Mouse (Mus musculus): ENCODE results near the gene Abr. TPM values are rescaled to one million over a fixed set of nuclear protein-coding genes. Genes with fewer than 3 reads are reported as not detected.

The Abr gene
- polyA plus RNA-seq, 1 experiment from 2014 or later = 41.4 TPM

DNA sequence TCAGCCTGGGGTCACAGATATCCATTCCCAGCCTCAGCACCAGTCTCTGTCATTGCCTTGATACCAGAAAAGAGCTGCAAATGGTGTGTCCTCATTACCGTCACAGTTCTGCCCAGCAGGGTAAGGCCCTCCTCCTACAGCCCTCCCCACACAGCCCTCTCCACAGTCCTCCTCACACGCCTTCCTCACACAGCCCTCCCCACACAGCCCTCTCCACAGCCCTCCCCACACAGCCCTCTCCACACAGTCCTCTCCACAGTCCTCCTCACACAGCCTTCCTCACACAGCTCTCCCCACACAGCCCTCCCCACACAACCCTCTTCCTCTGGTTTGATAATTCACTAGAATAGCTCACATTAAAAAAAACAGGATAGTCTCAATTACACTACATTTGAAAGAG, 7.9 kb upstream of the Abr start:
- no peaks in the 10 kb centered on the region for H3K4me1 ChIP-seq (ENCODE audit: control insufficient read depth, insufficient read depth, low read length)
- WGBS = 60% methylated on average over 2 of the region's 2 CpGs
- H3K4me3 ChIP-seq (ENCODE audit: low read depth, low read length) = no peak overlapping the region
- no peak overlapping the region for H3K27ac ChIP-seq (ENCODE audit: low read depth, low read length)
- H3K27me3 ChIP-seq (ENCODE audit: control insufficient read depth, insufficient read depth, low read length) = no peaks in the 10 kb centered on the region
- ATAC-seq (ENCODE audit: low FRiP score) (no peak), DNase-seq (ENCODE audit: low spot score, missing footprints) (no peak)
- no peaks in the 10 kb centered on the region for H3K36me3 ChIP-seq (ENCODE audit: control insufficient read depth, insufficient read depth, low read length)
- H3K4me2 ChIP-seq = no peak overlapping the region
- H3K9me3 ChIP-seq (ENCODE audit: control insufficient read depth, low read length) = no peaks in the 10 kb centered on the region
- H3K9ac ChIP-seq (ENCODE audit: low read length) = no peak overlapping the region

DNA sequence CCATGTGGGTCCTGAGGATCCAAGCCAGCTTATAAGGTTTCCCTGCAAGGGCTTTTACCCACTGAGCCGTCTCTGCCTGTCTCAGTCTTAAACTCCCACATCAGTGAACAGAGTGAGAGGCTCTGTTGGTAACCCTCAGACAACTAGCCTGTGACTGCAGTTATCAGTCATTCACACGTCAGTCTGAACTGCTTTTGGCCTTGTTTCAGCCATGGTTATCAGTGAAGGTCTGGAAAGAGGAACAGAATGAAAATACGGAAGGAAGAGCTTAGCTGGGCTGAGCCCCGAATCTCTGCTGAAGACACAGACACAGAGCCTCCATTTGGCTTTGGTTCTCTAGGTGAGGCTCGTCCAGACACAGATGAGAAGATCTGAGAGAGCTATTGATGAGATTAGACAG, 6.5 kb upstream of the Abr start:
- Histone ChIP-seq H3K9ac (ENCODE audit: low read length) (no peak overlapping the region), H3K27ac (ENCODE audit: low read depth, low read length) (no peak overlapping the region), H3K4me2 (no peak overlapping the region), H3K4me3 (ENCODE audit: low read depth, low read length) (no peak overlapping the region), H3K27me3 (ENCODE audit: control insufficient read depth, insufficient read depth, low read length) (no peaks in the 10 kb centered on the region; the same call in 1 of the 2 replicates), H3K9me3 (ENCODE audit: control insufficient read depth, low read length) (no peaks in the 10 kb centered on the region), H3K36me3 (ENCODE audit: control insufficient read depth, insufficient read depth, low read length) (no peaks in the 10 kb centered on the region), H3K4me1 (ENCODE audit: control insufficient read depth, insufficient read depth, low read length) (0 out of 2 replicates have a peak, but pooled peaks cover 3% of the 10 kb centered on the region)
- ATAC-seq (ENCODE audit: low FRiP score) = no peak
- DNase-seq (ENCODE audit: low spot score, missing footprints) = no peak
- WGBS = 70% methylated on average over 5 of the region's 5 CpGs

DNA sequence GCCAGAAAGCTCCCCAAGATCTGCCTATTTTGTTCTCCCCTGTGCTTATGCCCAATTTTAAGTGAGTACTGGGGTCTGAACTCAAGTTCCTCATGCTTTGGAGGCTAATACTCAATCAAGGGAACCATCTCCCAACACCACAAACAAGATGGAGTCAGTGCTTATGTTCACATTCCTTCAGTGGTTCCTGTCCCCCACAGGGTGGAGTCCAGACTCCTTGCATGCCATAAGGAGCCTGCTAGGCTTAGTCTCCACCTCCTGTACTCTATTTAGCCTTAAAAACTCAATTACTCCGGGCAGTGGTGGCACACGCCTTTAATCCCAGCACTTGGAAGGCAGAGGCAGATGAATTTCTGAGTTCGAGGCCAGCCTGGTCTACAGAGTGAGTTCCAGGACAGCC, 2.8 kb upstream of the Abr start:
- no peak for ATAC-seq (ENCODE audit: low FRiP score)
- no peaks in the 10 kb centered on the region for H3K9me3 ChIP-seq (ENCODE audit: control insufficient read depth, low read length)
- no peak overlapping the region for H3K4me2 ChIP-seq
- peaks cover 15% of the 10 kb centered on the region for H3K4me1 ChIP-seq (ENCODE audit: control insufficient read depth, insufficient read depth, low read length)
- peak; percentile 82 for DNase-seq (ENCODE audit: low spot score, missing footprints)
- no peak overlapping the region for H3K9ac ChIP-seq (ENCODE audit: low read length)
- H3K27me3 ChIP-seq (ENCODE audit: control insufficient read depth, insufficient read depth, low read length) = peaks cover 20% of the 10 kb centered on the region
- WGBS = 71% methylated on average over 3 of the region's 3 CpGs
- H3K4me3 ChIP-seq (ENCODE audit: low read depth, low read length) = no peak overlapping the region
- no peaks in the 10 kb centered on the region for H3K36me3 ChIP-seq (ENCODE audit: control insufficient read depth, insufficient read depth, low read length)
- H3K27ac ChIP-seq (ENCODE audit: low read depth, low read length) = no peak overlapping the region

- peak overlapping the region; percentile 63; the same call in 1 of the 2 replicates for H3K4me3 ChIP-seq (ENCODE audit: low read depth, low read length)
- 64% methylated on average over 10 of the region's 10 CpGs for WGBS
- no peak overlapping the region for H3K27ac ChIP-seq (ENCODE audit: low read depth, low read length)
- ATAC-seq (ENCODE audit: low FRiP score) (no peak), DNase-seq (ENCODE audit: low spot score, missing footprints) (no peak)
- no peak overlapping the region for H3K9ac ChIP-seq (ENCODE audit: low read length)
- peaks cover 20% of the 10 kb centered on the region for H3K27me3 ChIP-seq (ENCODE audit: control insufficient read depth, insufficient read depth, low read length)
- peaks cover 15% of the 10 kb centered on the region for H3K4me1 ChIP-seq (ENCODE audit: control insufficient read depth, insufficient read depth, low read length)
- peak overlapping the region; percentile 99 for H3K4me2 ChIP-seq
- H3K36me3 ChIP-seq (ENCODE audit: control insufficient read depth, insufficient read depth, low read length) = no peaks in the 10 kb centered on the region
- H3K9me3 ChIP-seq (ENCODE audit: control insufficient read depth, low read length) = no peaks in the 10 kb centered on the region
Measured at GRCm38 (mm10) chr11:76624071-76624470, 2.0 kb upstream of the Abr start.

DNA sequence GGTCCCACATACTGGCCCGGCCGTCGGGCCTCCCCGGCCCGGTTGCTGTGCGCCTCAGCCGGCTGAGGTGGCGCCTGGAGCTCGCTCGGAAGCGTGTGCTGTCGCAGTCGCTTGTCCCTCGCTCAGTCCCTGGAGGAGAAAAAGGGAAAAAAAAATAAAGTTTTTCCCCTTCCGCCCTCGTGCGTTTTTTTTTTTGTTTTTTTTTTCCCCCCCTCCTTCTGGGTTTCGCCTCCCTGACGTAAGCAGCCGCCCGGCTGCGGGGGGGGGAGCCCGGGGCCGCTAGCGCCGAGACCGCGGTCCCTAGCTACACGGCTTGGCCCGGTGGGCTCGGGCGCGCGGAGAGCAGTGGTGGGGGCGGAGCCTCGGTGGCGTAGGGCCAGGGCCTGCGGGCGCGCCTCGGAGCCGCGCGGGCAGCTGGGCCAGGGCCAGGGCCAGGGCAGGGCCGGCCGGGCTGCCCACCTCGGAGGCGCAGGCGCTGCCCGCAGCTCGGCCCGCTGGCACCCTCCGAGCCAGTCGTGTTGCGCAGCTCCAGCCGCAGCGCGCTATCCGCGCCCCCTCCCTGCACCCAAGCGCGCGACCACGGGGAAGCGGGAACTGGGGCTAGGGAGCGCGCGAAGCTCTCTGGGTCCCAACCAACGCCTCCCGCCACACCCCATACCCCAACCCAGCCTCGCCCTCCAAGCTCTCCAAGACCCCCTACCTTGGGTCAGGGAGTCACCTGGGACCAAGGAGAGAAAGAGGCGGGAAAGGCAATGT, 1.3 kb upstream of the Abr start:
- H3K27ac ChIP-seq (ENCODE audit: low read depth, low read length) = no peak overlapping the region
- peaks cover 20% of the 10 kb centered on the region for H3K27me3 ChIP-seq (ENCODE audit: control insufficient read depth, insufficient read depth, low read length)

DNA sequence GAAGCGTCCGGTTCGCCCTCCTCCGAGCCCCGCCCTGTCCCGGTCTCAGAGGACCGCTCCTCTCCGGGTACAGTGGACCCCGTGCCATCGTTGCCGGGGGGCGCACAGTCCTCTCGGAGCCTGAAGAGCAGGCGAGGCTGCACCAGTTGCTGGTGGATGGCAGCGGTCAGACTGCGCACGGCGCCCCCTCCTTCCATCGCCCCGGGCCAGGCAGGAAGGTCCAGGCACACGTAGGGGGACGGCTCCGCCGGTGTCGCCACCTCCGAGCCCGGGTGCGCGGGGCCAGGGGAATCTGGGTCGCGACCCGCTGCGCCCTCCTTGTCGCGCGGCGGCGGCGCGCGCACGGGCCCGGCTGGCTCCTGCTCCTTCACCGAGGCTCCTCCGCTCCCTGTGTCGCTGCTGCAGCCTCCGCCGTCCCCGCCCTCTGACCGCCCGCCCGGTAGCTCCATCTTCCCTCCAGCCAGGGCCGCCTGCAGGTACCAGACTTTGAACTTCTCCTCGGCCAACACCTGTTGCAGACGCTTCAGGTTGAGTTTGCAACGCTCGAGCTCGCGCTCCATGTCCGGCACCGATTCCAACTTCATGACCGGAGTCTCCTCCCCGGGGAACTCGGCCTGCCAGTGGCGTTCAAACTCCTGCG, 572 bp upstream of the Abr start:
- Histone ChIP-seq H3K4me2 (peak overlapping the region; percentile 99), H3K4me1 (ENCODE audit: control insufficient read depth, insufficient read depth, low read length) (peaks cover 15% of the 10 kb centered on the region), H3K4me3 (ENCODE audit: low read depth, low read length) (peak overlapping the region; percentile 63), H3K9ac (ENCODE audit: low read length) (peak overlapping the region; percentile 54), H3K9me3 (ENCODE audit: control insufficient read depth, low read length) (no peaks in the 10 kb centered on the region), H3K27ac (ENCODE audit: low read depth, low read length) (no peak overlapping the region), H3K27me3 (ENCODE audit: control insufficient read depth, insufficient read depth, low read length) (peaks cover 20% of the 10 kb centered on the region), H3K36me3 (ENCODE audit: control insufficient read depth, insufficient read depth, low read length) (no peaks in the 10 kb centered on the region)
- under 1% methylated on average over 65 of the region's 66 CpGs for WGBS
- ATAC-seq (ENCODE audit: low FRiP score) (peak; percentile 46), DNase-seq (ENCODE audit: low spot score, missing footprints) (peak; percentile 96)

More for the DNA sequence above, 1.3 kb upstream of the Abr start:
- H3K4me3 ChIP-seq (ENCODE audit: low read depth, low read length) = peak overlapping the region; percentile 63
- H3K4me1 ChIP-seq (ENCODE audit: control insufficient read depth, insufficient read depth, low read length) = peaks cover 15% of the 10 kb centered on the region
- no peaks in the 10 kb centered on the region for H3K9me3 ChIP-seq (ENCODE audit: control insufficient read depth, low read length)
- DNase-seq (ENCODE audit: low spot score, missing footprints) (peak; percentile 91), ATAC-seq (ENCODE audit: low FRiP score) (peak; percentile 89)
- WGBS = under 1% methylated on average over 68 of the region's 72 CpGs
- H3K9ac ChIP-seq (ENCODE audit: low read length) = peak overlapping the region; percentile 65
- H3K36me3 ChIP-seq (ENCODE audit: control insufficient read depth, insufficient read depth, low read length) = no peaks in the 10 kb centered on the region
- H3K4me2 ChIP-seq = peak overlapping the region; percentile 99

DNA sequence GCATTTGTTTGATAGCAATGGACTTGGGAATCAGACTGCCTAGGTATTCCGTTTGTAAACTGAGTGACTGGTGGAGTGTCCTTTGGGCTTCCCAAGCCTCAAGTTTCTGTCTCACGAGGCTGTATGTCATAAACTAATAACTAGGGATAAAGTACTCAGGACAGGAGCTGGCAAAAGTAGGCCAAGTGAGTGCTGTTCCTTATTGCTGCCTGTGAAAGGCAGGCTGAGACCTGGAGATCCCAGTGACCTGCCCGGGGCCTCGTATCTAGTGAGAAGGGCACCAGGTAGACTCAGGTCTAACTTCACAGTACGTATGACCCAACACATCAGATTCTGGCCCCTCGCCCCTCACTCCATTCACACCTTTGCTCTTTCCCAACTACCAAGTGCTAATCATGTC, 4.0 kb downstream of the Abr start:
- Histone ChIP-seq H3K27ac (ENCODE audit: low read depth, low read length) (no peak overlapping the region), H3K36me3 (ENCODE audit: control insufficient read depth, insufficient read depth, low read length) (no peaks in the 10 kb centered on the region), H3K9me3 (ENCODE audit: control insufficient read depth, low read length) (no peaks in the 10 kb centered on the region), H3K4me1 (ENCODE audit: control insufficient read depth, insufficient read depth, low read length) (peaks cover 14% of the 10 kb centered on the region), H3K4me3 (ENCODE audit: low read depth, low read length) (no peak overlapping the region), H3K9ac (ENCODE audit: low read length) (no peak overlapping the region), H3K4me2 (no peak overlapping the region), H3K27me3 (ENCODE audit: control insufficient read depth, insufficient read depth, low read length) (peaks cover 20% of the 10 kb centered on the region)
- ATAC-seq (ENCODE audit: low FRiP score) (no peak), DNase-seq (ENCODE audit: low spot score, missing footprints) (no peak)
- 88% methylated on average over 6 of the region's 6 CpGs for WGBS

- H3K36me3 ChIP-seq (ENCODE audit: control insufficient read depth, insufficient read depth, low read length) = no peaks in the 10 kb centered on the region
- H3K4me1 ChIP-seq (ENCODE audit: control insufficient read depth, insufficient read depth, low read length) = peaks cover 8% of the 10 kb centered on the region
- ATAC-seq (ENCODE audit: low FRiP score) (no peak), DNase-seq (ENCODE audit: low spot score, missing footprints) (no peak)
- H3K4me3 ChIP-seq (ENCODE audit: low read depth, low read length) = no peak overlapping the region
- H3K4me2 ChIP-seq = no peak overlapping the region
- H3K9me3 ChIP-seq (ENCODE audit: control insufficient read depth, low read length) = no peaks in the 10 kb centered on the region
- no peak overlapping the region for H3K9ac ChIP-seq (ENCODE audit: low read length)
- no peak overlapping the region for H3K27ac ChIP-seq (ENCODE audit: low read depth, low read length)
- WGBS = 65% methylated on average over 2 of the region's 2 CpGs
- no peaks in the 10 kb centered on the region; the same call in 1 of the 2 replicates for H3K27me3 ChIP-seq (ENCODE audit: control insufficient read depth, insufficient read depth, low read length)
Measured at GRCm38 (mm10) chr11:76614246-76614645, 7.9 kb downstream of the Abr start.

- Histone ChIP-seq H3K4me3 (ENCODE audit: low read depth, low read length) (peak overlapping the region; percentile 30), H3K36me3 (ENCODE audit: control insufficient read depth, insufficient read depth, low read length) (no peaks in the 10 kb centered on the region), H3K4me1 (ENCODE audit: control insufficient read depth, insufficient read depth, low read length) (peaks cover 8% of the 10 kb centered on the region), H3K9ac (ENCODE audit: low read length) (peak overlapping the region; percentile 46), H3K27ac (ENCODE audit: low read depth, low read length) (no peak overlapping the region), H3K4me2 (peak overlapping the region; percentile 75), H3K27me3 (ENCODE audit: control insufficient read depth, insufficient read depth, low read length) (no peaks in the 10 kb centered on the region; the same call in 1 of the 2 replicates), H3K9me3 (ENCODE audit: control insufficient read depth, low read length) (no peaks in the 10 kb centered on the region)
- WGBS = under 1% methylated on average over 19 of the region's 19 CpGs
- DNase-seq (ENCODE audit: low spot score, missing footprints) (peak; percentile 98), ATAC-seq (ENCODE audit: low FRiP score) (no peak; the same call in none of the 2 replicates)
Measured at GRCm38 (mm10) chr11:76612638-76613104, 9.4 kb downstream of the Abr start.

Data from midbrain, embryonic 11.5 days (tissue).